Mouse (Mus musculus): ENCODE measurements around the gene Ccl3. TPM values are rescaled to one million over a fixed set of nuclear protein-coding genes. Genes with fewer than 3 reads are reported as not detected.
A peak's percentile ranks its signal among the peaks of the same experiment; 100 is the strongest.

Gene Ccl3
- total and polyA plus RNA-seq, 3 experiments, result 3.2 to 18.4 (median 10.6) TPM

DNA sequence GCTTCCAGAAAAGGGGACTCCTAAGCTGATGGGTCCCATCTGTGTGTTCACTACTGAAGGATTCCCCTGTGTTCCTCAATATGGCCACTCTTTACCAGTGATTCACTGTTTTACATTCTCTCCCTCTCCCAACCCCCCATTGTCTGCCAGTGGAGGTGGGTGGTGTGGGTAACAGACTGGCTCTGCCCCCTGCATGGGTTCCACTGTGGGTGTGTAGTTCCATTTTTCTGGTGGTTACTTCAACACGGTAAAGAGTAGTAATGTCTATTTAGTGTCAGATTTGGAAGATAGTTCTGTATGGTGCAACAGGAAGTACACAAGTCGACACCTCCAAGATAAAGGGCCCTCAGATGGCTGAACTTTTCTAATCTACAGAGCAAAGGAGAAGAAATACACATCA is 7.9 kb downstream of the Ccl3 start:
- in situ Hi-C loops (cut with MboI; ENCODE audit: low pct_ligation_motif_present, low pct_unique_long_range_greater_than_20kb, low sequenced_read_pairs), result no loop called here
- dilution Hi-C loops (cut with MboI; ENCODE audit: extremely low pct_ligation_motif_present, extremely low pct_unique_long_range_greater_than_20kb, low sequenced_read_pairs), result no loop called here

DNA sequence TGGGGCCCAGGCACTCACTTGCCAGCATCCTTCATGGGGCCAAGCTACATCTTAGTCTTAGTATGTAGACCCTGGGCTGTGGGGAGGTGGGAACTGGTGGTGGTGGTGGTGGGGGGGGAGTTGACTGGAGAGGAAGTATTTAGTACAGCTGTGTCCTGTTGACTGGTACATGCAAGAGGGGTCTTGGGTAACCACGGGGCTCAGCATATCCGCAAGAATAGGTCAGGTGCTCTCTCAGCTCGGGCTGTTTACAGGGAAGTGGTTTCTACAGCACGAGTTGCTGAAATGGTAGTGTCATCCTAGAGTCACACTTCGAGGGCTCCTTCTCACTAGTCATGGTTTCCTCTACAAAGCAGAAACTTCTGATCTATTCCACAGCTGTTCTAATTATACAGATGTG is 9.0 kb downstream of the Ccl3 start:
- TF ChIP-seq TCF12 (IDR thresholded peaks at IDR 0.05; ENCODE audit: low read depth, low read length), result peak; percentile 37; the same call in 1 of the 2 replicates
- TF ChIP-seq ETS1 (conservative IDR thresholded peaks at IDR 0.05; ENCODE audit: low read depth, low read length), result peak; percentile 93
- no peak for TF ChIP-seq ZNF384 (IDR thresholded peaks at IDR 0.05; ENCODE audit: low read depth, low read length)
- TF ChIP-seq NRF1 (IDR thresholded peaks at IDR 0.05; ENCODE audit: low read depth, low read length), result no peak
- peak; percentile 69 for TF ChIP-seq MAX (IDR thresholded peaks at IDR 0.05; ENCODE audit: low read length)
- no peak for TF ChIP-seq RAD21 (IDR thresholded peaks at IDR 0.05; ENCODE audit: low read depth, low read length)
- TF ChIP-seq ZC3H11A (IDR thresholded peaks at IDR 0.05; ENCODE audit: low read depth, low read length), result no peak
- TF ChIP-seq USF2 (conservative IDR thresholded peaks at IDR 0.05; ENCODE audit: low read depth, low read length), result no peak
- no peak for TF ChIP-seq CHD1 (IDR thresholded peaks at IDR 0.05; ENCODE audit: low read depth, low read length)
- TF ChIP-seq MEF2A (IDR thresholded peaks at IDR 0.05; ENCODE audit: borderline replicate concordance, low read depth, low read length), result peak; percentile 80
- TF ChIP-seq POLR2AphosphoS2 (IDR thresholded peaks at IDR 0.05; ENCODE audit: low read depth, low read length), result no peak
- TF ChIP-seq IRF4 (IDR thresholded peaks at IDR 0.05; ENCODE audit: low read depth, low read length), result 0 out of 2 replicates have a peak, but pooled peaks have one; percentile 52
- TF ChIP-seq NELFE (IDR thresholded peaks at IDR 0.05; ENCODE audit: low read depth, low read length), result no peak
- peak; percentile 96 for TF ChIP-seq BHLHE40 (IDR thresholded peaks at IDR 0.05; ENCODE audit: low read depth, low read length)
- no peak for TF ChIP-seq GABPA (IDR thresholded peaks at IDR 0.05; ENCODE audit: insufficient replicate concordance, low read depth, low read length)
- TF ChIP-seq MAFK (IDR thresholded peaks at IDR 0.05; ENCODE audit: insufficient replicate concordance, low read length), result 0 out of 2 replicates have a peak, but pooled peaks have one; percentile 41
- TF ChIP-seq MAZ (IDR thresholded peaks at IDR 0.05; ENCODE audit: low read depth, low read length), result 0 out of 2 replicates have a peak, but pooled peaks have one; percentile 24
- H3K4me1 ChIP-seq (ENCODE audit: control insufficient read depth in 1 of 2, insufficient read depth in 2 of 2), result peaks cover 16 to 32% of the 10 kb centered on the region in 2 experiments
- H3K4me3 ChIP-seq (replicated peaks in 1 of 3; ENCODE audit: low read depth in 2 of 3, low read length in 2 of 3, poor library complexity in 1 of 3), result no peak overlapping the region
- H3K9me3 ChIP-seq (replicated peaks; ENCODE audit: low read length), result no peaks in the 10 kb centered on the region
- DNase-seq (ENCODE audit: extremely low read depth), result peak; percentile 72
- no peak overlapping the region for H3K27ac ChIP-seq (ENCODE audit: insufficient read depth, low read depth)
- in situ Hi-C loops (cut with MboI; ENCODE audit: low pct_ligation_motif_present, low pct_unique_long_range_greater_than_20kb, low sequenced_read_pairs), result no loop called here
- H3K27me3 ChIP-seq (replicated peaks), result no peaks in the 10 kb centered on the region
- no peak overlapping the region for H3K4me2 ChIP-seq (ENCODE audit: insufficient read depth, low read depth, poor library complexity, severe bottlenecking)
- H3K36me3 ChIP-seq (replicated peaks in 1 of 2; ENCODE audit: control insufficient read depth in 1 of 2, insufficient read depth in 1 of 2, low read length in 1 of 2), result no peaks in the 10 kb centered on the region
- dilution Hi-C loops (cut with MboI; ENCODE audit: extremely low pct_ligation_motif_present, extremely low pct_unique_long_range_greater_than_20kb, low sequenced_read_pairs), result no loop called here
- H3K79me2 ChIP-seq (replicated peaks; ENCODE audit: control insufficient read depth, extremely low read depth, insufficient read depth, poor library complexity, severe bottlenecking), result no peaks in the 10 kb centered on the region
- H3K9ac ChIP-seq (ENCODE audit: insufficient read depth, low read depth), result no peak overlapping the region

More for the DNA sequence above, 7.9 kb downstream of the Ccl3 start:
- H3K9me3 ChIP-seq (replicated peaks; ENCODE audit: low read length), result no peaks in the 10 kb centered on the region
- TF ChIP-seq ETS1 (conservative IDR thresholded peaks at IDR 0.05; ENCODE audit: low read depth, low read length) (no peak), POLR2AphosphoS2 (IDR thresholded peaks at IDR 0.05; ENCODE audit: low read depth, low read length) (no peak), MEF2A (IDR thresholded peaks at IDR 0.05; ENCODE audit: borderline replicate concordance, low read depth, low read length) (no peak)
- no peak overlapping the region for H3K27ac ChIP-seq (ENCODE audit: insufficient read depth, low read depth)
- no peak overlapping the region for H3K4me2 ChIP-seq (ENCODE audit: insufficient read depth, low read depth, poor library complexity, severe bottlenecking)
- H3K79me2 ChIP-seq (replicated peaks; ENCODE audit: control insufficient read depth, extremely low read depth, insufficient read depth, poor library complexity, severe bottlenecking), result no peaks in the 10 kb centered on the region
- no peaks in the 10 kb centered on the region for H3K27me3 ChIP-seq (replicated peaks)
- H3K36me3 ChIP-seq (replicated peaks in 1 of 2; ENCODE audit: control insufficient read depth in 1 of 2, insufficient read depth in 1 of 2, low read length in 1 of 2), result no peaks in the 10 kb centered on the region
- DNase-seq (ENCODE audit: extremely low read depth), result no peak
- no peak overlapping the region for H3K9ac ChIP-seq (ENCODE audit: insufficient read depth, low read depth)
- peaks cover 16 to 32% of the 10 kb centered on the region in 2 experiments for H3K4me1 ChIP-seq (ENCODE audit: control insufficient read depth in 1 of 2, insufficient read depth in 2 of 2)
- H3K4me3 ChIP-seq (replicated peaks in 1 of 3; ENCODE audit: low read depth in 2 of 3, low read length in 2 of 3, poor library complexity in 1 of 3), result no peak overlapping the region
